Mouse (Mus musculus): Measurements from ENCODE around the gene Spata31d1a. TPM values are rescaled to one million over a fixed set of nuclear protein-coding genes. Genes with fewer than 3 reads are reported as not detected.
A peak's percentile ranks its signal among the peaks of the same experiment; 100 is the strongest.

The Spata31d1a gene
- polyA plus RNA-seq, 1 experiment: not detected

- TF ChIP-seq CTCF (IDR thresholded peaks at IDR 0.05; ENCODE audit: borderline replicate concordance, insufficient read depth, low read length): no peak
- no peak for TF ChIP-seq POLR2A (IDR thresholded peaks at IDR 0.05; ENCODE audit: low read depth, low read length)
- H3K4me3 ChIP-seq (ENCODE audit: insufficient read depth, low read length): no peak overlapping the region
- no peak overlapping the region for H3K27ac ChIP-seq (ENCODE audit: insufficient read depth, low read length)
- no peaks in the 10 kb centered on the region for H3K4me1 ChIP-seq (ENCODE audit: control insufficient read depth, insufficient read depth, low read length)
These were observed 27.5 kb downstream of the Spata31d1a start for GRCm38 (mm10) chr13:59682629-59683028.

GRCm38 (mm10) chr13:59679908-59680307 is 30.2 kb downstream of the Spata31d1a start:
- TF ChIP-seq CTCF (IDR thresholded peaks at IDR 0.05; ENCODE audit: borderline replicate concordance, insufficient read depth, low read length) (no peak), POLR2A (IDR thresholded peaks at IDR 0.05; ENCODE audit: low read depth, low read length) (no peak)
- Histone ChIP-seq H3K4me1 (ENCODE audit: control insufficient read depth, insufficient read depth, low read length) (no peaks in the 10 kb centered on the region), H3K27ac (ENCODE audit: insufficient read depth, low read length) (no peak overlapping the region), H3K4me3 (ENCODE audit: insufficient read depth, low read length) (no peak overlapping the region)

- no peak overlapping the region for H3K27ac ChIP-seq (ENCODE audit: insufficient read depth, low read length)
- no peaks in the 10 kb centered on the region for H3K4me1 ChIP-seq (ENCODE audit: control insufficient read depth, insufficient read depth, low read length)
- H3K4me3 ChIP-seq (ENCODE audit: insufficient read depth, low read length): no peak overlapping the region
- TF ChIP-seq CTCF (IDR thresholded peaks at IDR 0.05; ENCODE audit: borderline replicate concordance, insufficient read depth, low read length) (no peak), POLR2A (IDR thresholded peaks at IDR 0.05; ENCODE audit: low read depth, low read length) (no peak)
These were observed 30.8 kb downstream of the Spata31d1a start for GRCm38 (mm10) chr13:59679306-59679705.

DNA sequence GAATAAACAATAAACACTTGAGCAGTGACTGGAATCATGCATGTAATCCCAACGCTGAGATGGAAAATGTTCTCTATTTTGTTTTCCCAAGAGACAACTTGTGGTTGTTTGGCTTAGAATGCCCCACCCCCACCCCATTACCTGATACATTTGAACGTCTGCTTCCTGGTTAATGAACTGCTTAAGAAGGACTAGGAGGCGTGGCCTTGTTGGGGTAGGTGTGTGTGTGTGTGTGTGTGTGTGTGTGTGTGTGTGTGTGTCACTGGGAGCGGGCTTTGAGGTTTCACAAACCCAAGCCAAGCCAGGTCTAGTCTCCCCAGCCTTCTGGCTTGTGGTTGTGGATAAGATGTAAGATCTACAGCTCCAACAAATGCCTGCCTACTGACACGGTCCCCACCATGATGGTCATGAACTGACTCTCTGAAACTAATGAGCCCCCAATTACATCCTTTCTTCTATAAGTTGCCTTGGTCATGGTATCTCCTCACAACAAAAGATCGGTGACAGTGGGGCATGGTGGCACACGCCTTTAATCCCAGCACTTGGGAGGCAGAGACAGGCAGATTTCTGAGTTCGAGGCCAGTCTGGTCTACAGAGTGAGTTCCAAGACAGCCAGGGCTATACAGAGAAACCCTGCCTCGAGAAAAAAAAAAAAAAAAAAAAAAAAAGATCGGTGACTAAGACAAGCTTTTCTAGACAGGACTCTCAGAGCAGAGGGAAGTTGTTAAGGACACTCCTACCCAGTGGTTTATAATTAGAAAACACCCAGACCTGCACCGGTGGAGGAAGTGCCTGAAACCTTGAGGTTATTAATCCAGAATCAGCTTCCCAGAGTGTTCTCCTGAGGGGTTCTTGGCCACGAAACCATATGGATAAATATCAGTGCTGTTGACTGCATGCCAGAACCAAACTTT is 33.6 kb downstream of the Spata31d1a start:
- H3K4me1 ChIP-seq (ENCODE audit: control insufficient read depth, insufficient read depth, low read length): no peaks in the 10 kb centered on the region
- no peak overlapping the region for H3K4me3 ChIP-seq (ENCODE audit: insufficient read depth, low read length)
- TF ChIP-seq POLR2A (IDR thresholded peaks at IDR 0.05; ENCODE audit: low read depth, low read length) (no peak), CTCF (IDR thresholded peaks at IDR 0.05; ENCODE audit: borderline replicate concordance, insufficient read depth, low read length) (no peak)
- no peak overlapping the region for H3K27ac ChIP-seq (ENCODE audit: insufficient read depth, low read length)

DNA sequence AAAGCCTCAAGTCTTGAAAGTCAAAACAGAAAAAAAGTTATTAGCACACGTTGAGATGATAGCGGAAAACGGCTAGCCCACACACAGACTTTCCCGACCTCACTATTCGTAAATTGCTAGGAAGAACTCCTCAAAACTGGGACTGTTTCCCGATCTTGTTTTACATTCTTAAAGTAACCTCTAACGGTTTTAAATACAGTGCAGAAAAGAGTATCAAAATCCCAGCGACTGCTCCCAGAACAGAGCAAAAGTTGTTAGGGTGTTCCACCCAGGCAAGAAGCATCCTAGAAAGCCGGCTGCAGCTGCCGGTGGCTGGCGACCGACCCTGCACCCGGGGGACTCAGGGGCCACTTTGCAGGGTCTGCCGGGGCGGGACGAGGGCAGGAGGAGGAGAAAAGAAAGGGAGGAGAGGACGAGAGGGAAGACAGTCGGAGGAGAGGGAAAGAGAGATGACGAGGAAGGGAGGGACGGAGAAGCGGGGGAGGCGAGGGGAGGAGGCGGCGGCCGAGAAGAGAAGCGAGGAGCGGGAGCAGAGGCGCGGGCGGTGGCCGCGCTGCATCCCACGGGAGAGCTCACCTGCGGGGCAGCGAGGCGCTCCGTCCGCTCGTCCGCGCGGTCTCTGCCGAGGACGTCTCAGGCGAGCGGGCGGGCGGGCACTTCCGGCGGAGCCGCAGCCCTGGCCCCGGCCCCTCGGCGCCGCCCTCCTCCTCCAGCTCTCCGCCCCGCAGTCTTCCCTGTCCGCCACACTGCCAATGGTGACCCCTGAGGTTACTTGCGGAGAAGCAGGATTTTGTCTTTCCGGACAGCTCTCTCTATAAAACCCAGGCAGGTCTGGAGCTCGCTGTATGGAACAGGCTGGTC is 34.7 kb downstream of the Spata31d1a start, which contains the start of gene Golm1:
Gene Golm1 (minus strand): TSS at position 661 of the 861 bp plus-strand sequence.
- TF ChIP-seq POLR2A (IDR thresholded peaks at IDR 0.05; ENCODE audit: low read depth, low read length) (peak; percentile 69), CTCF (IDR thresholded peaks at IDR 0.05; ENCODE audit: borderline replicate concordance, insufficient read depth, low read length) (no peak)
- Histone ChIP-seq H3K4me1 (ENCODE audit: control insufficient read depth, insufficient read depth, low read length) (no peaks in the 10 kb centered on the region), H3K27ac (ENCODE audit: insufficient read depth, low read length) (peak within 1 kb of the TSS; percentile 19; the same call in 1 of the 2 replicates), H3K4me3 (ENCODE audit: insufficient read depth, low read length) (peak within 1 kb of the TSS; percentile 85)

DNA sequence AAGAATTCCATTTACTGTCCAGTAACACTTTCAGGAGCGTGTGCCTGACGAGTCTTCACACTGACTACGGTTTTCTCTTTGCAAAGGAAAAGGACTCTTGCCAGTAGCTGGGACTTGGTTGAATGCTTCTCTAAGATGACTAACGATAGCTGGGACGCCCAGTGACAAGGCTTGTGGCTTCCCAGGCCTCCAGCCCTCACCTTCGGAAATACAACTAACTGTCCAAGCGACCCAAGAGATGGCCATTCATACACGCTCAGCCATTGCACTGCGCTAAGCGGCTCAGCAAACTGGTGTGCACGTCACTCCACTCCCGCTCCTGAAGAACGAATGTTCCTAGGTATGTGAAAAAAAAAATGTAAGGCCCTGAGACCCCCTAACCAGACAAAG is 35.4 kb downstream of the Spata31d1a start:
- Histone ChIP-seq H3K4me1 (ENCODE audit: control insufficient read depth, insufficient read depth, low read length) (no peaks in the 10 kb centered on the region), H3K27ac (ENCODE audit: insufficient read depth, low read length) (peak overlapping the region; percentile 19; the same call in 1 of the 2 replicates), H3K4me3 (ENCODE audit: insufficient read depth, low read length) (peak overlapping the region; percentile 85)
- TF ChIP-seq POLR2A (IDR thresholded peaks at IDR 0.05; ENCODE audit: low read depth, low read length): no peak
- TF ChIP-seq CTCF (IDR thresholded peaks at IDR 0.05; ENCODE audit: borderline replicate concordance, insufficient read depth, low read length): no peak

DNA sequence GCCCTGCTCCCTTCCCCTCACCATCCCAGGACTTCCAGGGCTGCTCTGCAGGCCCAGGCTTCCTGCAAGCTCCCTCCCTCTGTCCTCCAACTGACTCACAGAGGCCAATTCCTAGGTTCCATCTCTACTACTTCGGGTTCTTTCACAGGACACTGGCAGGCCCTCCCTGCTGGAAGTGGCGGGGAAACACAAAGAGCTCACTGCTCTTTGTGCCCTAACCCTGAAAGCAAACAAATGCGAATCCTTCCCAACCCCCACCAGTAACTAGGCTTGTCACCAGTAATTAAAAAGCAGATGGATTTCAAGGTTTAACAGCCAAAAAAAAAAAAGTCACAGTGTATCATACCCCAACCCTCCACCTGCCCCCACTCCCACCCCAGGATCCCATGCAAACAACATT is 35.9 kb downstream of the Spata31d1a start:
- TF ChIP-seq CTCF (IDR thresholded peaks at IDR 0.05; ENCODE audit: borderline replicate concordance, insufficient read depth, low read length) (no peak), POLR2A (IDR thresholded peaks at IDR 0.05; ENCODE audit: low read depth, low read length) (no peak)
- H3K4me1 ChIP-seq (ENCODE audit: control insufficient read depth, insufficient read depth, low read length): no peaks in the 10 kb centered on the region
- H3K4me3 ChIP-seq (ENCODE audit: insufficient read depth, low read length): peak overlapping the region; percentile 11
- H3K27ac ChIP-seq (ENCODE audit: insufficient read depth, low read length): no peak overlapping the region

DNA sequence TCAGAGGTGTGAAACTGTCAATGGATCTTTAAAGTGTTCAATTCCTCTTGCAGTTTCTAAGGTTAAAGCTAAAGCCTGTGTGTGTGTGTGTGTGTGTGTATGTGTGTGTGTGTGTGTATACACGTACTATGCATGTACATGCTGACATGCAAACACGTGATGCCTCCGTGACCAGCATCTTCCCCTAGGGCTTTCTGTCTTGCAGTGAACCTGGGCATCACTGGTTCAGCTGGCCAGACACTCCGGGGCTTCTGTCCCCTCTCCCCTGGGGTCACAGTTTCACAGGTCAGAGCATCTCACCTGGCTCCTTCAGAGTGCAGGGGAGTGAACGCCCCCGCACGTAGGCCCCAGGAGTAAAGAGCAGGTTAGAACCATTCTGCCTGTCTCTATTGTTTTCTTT is 36.5 kb downstream of the Spata31d1a start:
- Histone ChIP-seq H3K27ac (ENCODE audit: insufficient read depth, low read length) (no peak overlapping the region), H3K4me1 (ENCODE audit: control insufficient read depth, insufficient read depth, low read length) (no peaks in the 10 kb centered on the region), H3K4me3 (ENCODE audit: insufficient read depth, low read length) (no peak overlapping the region)
- no peak for TF ChIP-seq CTCF (IDR thresholded peaks at IDR 0.05; ENCODE audit: borderline replicate concordance, insufficient read depth, low read length)
- TF ChIP-seq POLR2A (IDR thresholded peaks at IDR 0.05; ENCODE audit: low read depth, low read length): no peak

GRCm38 (mm10) chr13:59672248-59672647 is 37.9 kb downstream of the Spata31d1a start:
- H3K27ac ChIP-seq (ENCODE audit: insufficient read depth, low read length): no peak overlapping the region
- no peak overlapping the region for H3K4me3 ChIP-seq (ENCODE audit: insufficient read depth, low read length)
- H3K4me1 ChIP-seq (ENCODE audit: control insufficient read depth, insufficient read depth, low read length): no peaks in the 10 kb centered on the region
- TF ChIP-seq POLR2A (IDR thresholded peaks at IDR 0.05; ENCODE audit: low read depth, low read length) (no peak), CTCF (IDR thresholded peaks at IDR 0.05; ENCODE audit: borderline replicate concordance, insufficient read depth, low read length) (no peak)
